In the genomic region with DNA sequence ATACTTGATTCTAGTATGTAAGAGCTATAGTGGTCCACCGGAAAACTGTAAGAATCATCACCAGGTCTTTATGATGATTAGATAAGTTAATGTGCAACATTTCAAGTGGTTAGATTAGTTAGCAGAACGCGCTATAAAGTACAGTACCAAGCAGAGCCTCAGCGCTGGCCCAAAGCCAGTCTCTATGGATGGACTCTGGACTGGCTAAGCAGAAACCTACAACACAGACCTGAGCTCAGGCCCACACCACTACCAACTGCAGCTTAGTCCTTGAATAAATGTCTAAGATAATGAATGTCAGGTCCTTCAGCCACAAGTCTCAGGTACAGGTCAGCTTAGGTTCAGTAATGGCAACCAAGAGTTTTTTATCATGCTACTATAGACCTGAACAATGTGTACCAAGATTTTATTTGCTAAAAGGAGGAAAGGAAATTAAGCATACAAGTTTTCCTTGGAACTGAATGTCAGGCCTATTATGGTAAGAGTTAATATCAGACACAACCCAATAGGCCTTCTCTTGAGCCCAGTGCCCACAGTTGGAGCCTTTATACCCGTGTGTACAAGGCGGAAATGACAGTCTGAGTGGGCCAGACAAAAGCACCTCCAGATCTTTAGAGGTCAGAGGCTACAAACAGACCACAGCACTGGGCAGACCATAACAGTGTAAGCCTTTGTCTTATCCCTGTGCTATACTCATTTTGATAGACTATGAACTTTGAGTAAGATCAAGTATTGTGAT, we compare ENCODE assay signal across 18 mouse cellular contexts. TPM values are rescaled to one million over a fixed set of nuclear protein-coding genes. Genes with fewer than 3 reads are reported as not detected.
DNase-seq lines count a peak whose midpoint lies in the region; ATAC-seq lines count a peak whose summit lies in the region.
"Had no signal": no experiment of that assay in that cellular context is flagged by ENCODE, and none has a peak within 500 bp of the region (broad histone marks: within the 10 kb centered on the region; RNA-seq: fewer than 3 reads in every experiment).

No protein-coding gene starts in this region.

- H3K4me2 ChIP-seq in hindbrain, embryonic 14.5 days (replicated peaks): no peak overlapping the region
- H3K4me2 ChIP-seq in hindbrain, embryonic 12.5 days (replicated peaks): no peak overlapping the region
- H3K4me2 ChIP-seq in midbrain, embryonic 13.5 days (replicated peaks): no peak overlapping the region
- no peak overlapping the region for H3K4me2 ChIP-seq in midbrain, embryonic 16.5 days (ENCODE audit: low read length)
- no peak overlapping the region for H3K4me2 ChIP-seq in kidney, embryonic 16.5 days (replicated peaks; ENCODE audit: low read depth, low read length)
- H3K4me2 ChIP-seq: forebrain, embryonic 13.5 days; liver, embryonic 13.5 days; midbrain, embryonic 12.5 days; stomach, embryonic 15.5 days had no signal

- no peaks in the 10 kb centered on the region for H3K9me3 ChIP-seq in hindbrain, embryonic 14.5 days (ENCODE audit: control insufficient read depth, low read length)
- no peaks in the 10 kb centered on the region for H3K9me3 ChIP-seq in hindbrain, embryonic 12.5 days (replicated peaks)
- no peaks in the 10 kb centered on the region for H3K9me3 ChIP-seq in midbrain, embryonic 13.5 days
- H3K9me3 ChIP-seq in midbrain, embryonic 16.5 days (replicated peaks; ENCODE audit: control insufficient read depth, low read length, poor library complexity, severe bottlenecking): no peaks in the 10 kb centered on the region
- H3K9me3 ChIP-seq in kidney, embryonic 16.5 days (ENCODE audit: low read length): peaks cover 3% of the 10 kb centered on the region; the same call in 1 of the 2 replicates
- H3K9me3 ChIP-seq: forebrain, embryonic 13.5 days; limb, embryonic 10.5 days; liver, embryonic 13.5 days; midbrain, embryonic 12.5 days; stomach, embryonic 15.5 days had no signal

- peaks cover 40% of the 10 kb centered on the region for H3K36me3 ChIP-seq in hindbrain, embryonic 14.5 days (replicated peaks; ENCODE audit: control insufficient read depth, insufficient read depth)
- peaks cover 20% of the 10 kb centered on the region for H3K36me3 ChIP-seq in hindbrain, embryonic 12.5 days
- peaks cover 27% of the 10 kb centered on the region for H3K36me3 ChIP-seq in midbrain, embryonic 13.5 days
- H3K36me3 ChIP-seq in midbrain, embryonic 16.5 days (ENCODE audit: control insufficient read depth, insufficient read depth, low read length): peaks cover 9% of the 10 kb centered on the region
- peaks cover 13% of the 10 kb centered on the region for H3K36me3 ChIP-seq in kidney, embryonic 16.5 days (ENCODE audit: insufficient read depth, low read length)

- no peak overlapping the region for H3K4me3 ChIP-seq in hindbrain, embryonic 14.5 days (replicated peaks; ENCODE audit: low read length)
- H3K4me3 ChIP-seq in hindbrain, embryonic 12.5 days: no peak overlapping the region
- no peak overlapping the region for H3K4me3 ChIP-seq in midbrain, embryonic 13.5 days (replicated peaks)
- H3K4me3 ChIP-seq in midbrain, embryonic 16.5 days (ENCODE audit: low read depth, low read length): no peak overlapping the region
- no peak overlapping the region for H3K4me3 ChIP-seq in kidney, embryonic 16.5 days (ENCODE audit: low read length)
- H3K4me3 ChIP-seq: forebrain, embryonic 13.5 days; limb, embryonic 10.5 days; liver, embryonic 13.5 days; midbrain, embryonic 12.5 days; stomach, embryonic 15.5 days had no signal

- H3K27me3 ChIP-seq in hindbrain, embryonic 14.5 days (ENCODE audit: control insufficient read depth, insufficient read depth, low read length): no peaks in the 10 kb centered on the region
- no peaks in the 10 kb centered on the region for H3K27me3 ChIP-seq in hindbrain, embryonic 12.5 days
- H3K27me3 ChIP-seq in midbrain, embryonic 13.5 days: no peaks in the 10 kb centered on the region
- no peaks in the 10 kb centered on the region for H3K27me3 ChIP-seq in midbrain, embryonic 16.5 days (ENCODE audit: control insufficient read depth, insufficient read depth, low read depth, low read length)
- no peaks in the 10 kb centered on the region for H3K27me3 ChIP-seq in kidney, embryonic 16.5 days (ENCODE audit: insufficient read depth, low read length)
- H3K27me3 ChIP-seq: forebrain, embryonic 13.5 days; liver, embryonic 13.5 days; midbrain, embryonic 12.5 days; stomach, embryonic 15.5 days had no signal

- no peak overlapping the region for H3K27ac ChIP-seq in hindbrain, embryonic 14.5 days
- no peak overlapping the region for H3K27ac ChIP-seq in hindbrain, embryonic 12.5 days
- no peak overlapping the region for H3K27ac ChIP-seq in midbrain, embryonic 13.5 days
- no peak overlapping the region for H3K27ac ChIP-seq in midbrain, embryonic 16.5 days (ENCODE audit: low read length)
- no peak overlapping the region for H3K27ac ChIP-seq in kidney, embryonic 16.5 days (ENCODE audit: low read length)
- H3K27ac ChIP-seq: forebrain, embryonic 13.5 days; limb, embryonic 10.5 days; liver, embryonic 13.5 days; macrophage; midbrain, embryonic 12.5 days; stomach, embryonic 15.5 days had no signal

- WGBS in hindbrain, embryonic 14.5 days: 91% methylated on average over 6 of the region's 6 CpGs
- 92% methylated on average over 6 of the region's 6 CpGs for WGBS in hindbrain, embryonic 12.5 days
- 86% methylated on average over 6 of the region's 6 CpGs for WGBS in midbrain, embryonic 13.5 days
- 89% methylated on average over 6 of the region's 6 CpGs for WGBS in midbrain, embryonic 16.5 days
- WGBS in kidney, embryonic 16.5 days: 87% methylated on average over 6 of the region's 6 CpGs
- 44% methylated on average over 6 of the region's 6 CpGs for WGBS in large intestine, adult 2 months

- no peak overlapping the region for H3K9ac ChIP-seq in hindbrain, embryonic 14.5 days
- no peak overlapping the region for H3K9ac ChIP-seq in hindbrain, embryonic 12.5 days
- no peak overlapping the region for H3K9ac ChIP-seq in midbrain, embryonic 13.5 days (replicated peaks)
- no peak overlapping the region for H3K9ac ChIP-seq in midbrain, embryonic 16.5 days (ENCODE audit: low read depth, low read length)
- H3K9ac ChIP-seq in kidney, embryonic 16.5 days (replicated peaks; ENCODE audit: low read length): no peak overlapping the region
- H3K9ac ChIP-seq: forebrain, embryonic 13.5 days; liver, embryonic 13.5 days; midbrain, embryonic 12.5 days; stomach, embryonic 15.5 days had no signal

- no peak for DNase-seq in hindbrain, embryonic 14.5 days (ENCODE audit: low spot score)
- peak; percentile 43 for DNase-seq in large intestine, adult 2 months (ENCODE audit: low read depth, low spot score)
- no peak for DNase-seq in right cerebral cortex, adult 18-20 months
- DNase-seq in embryo, embryonic 10 days (ENCODE audit: low spot score): no peak
- DNase-seq: adrenal gland, adult 2 months; cerebellum, adult 8-10 months; gastrocnemius, postnatal 25 days; liver, embryonic 13.5 days had no signal

- H3K4me1 ChIP-seq in hindbrain, embryonic 14.5 days (replicated peaks; ENCODE audit: control insufficient read depth, insufficient read depth, low read length): no peaks in the 10 kb centered on the region
- no peaks in the 10 kb centered on the region for H3K4me1 ChIP-seq in hindbrain, embryonic 12.5 days
- no peaks in the 10 kb centered on the region for H3K4me1 ChIP-seq in midbrain, embryonic 13.5 days (replicated peaks)
- H3K4me1 ChIP-seq in midbrain, embryonic 16.5 days (ENCODE audit: control insufficient read depth, insufficient read depth, low read length): no peaks in the 10 kb centered on the region
- H3K4me1 ChIP-seq in kidney, embryonic 16.5 days (ENCODE audit: insufficient read depth, low read length): no peaks in the 10 kb centered on the region
- H3K4me1 ChIP-seq: forebrain, embryonic 13.5 days; limb, embryonic 10.5 days; liver, embryonic 13.5 days; midbrain, embryonic 12.5 days; stomach, embryonic 15.5 days had no signal

- ATAC-seq in hindbrain, embryonic 14.5 days (ENCODE audit: low FRiP score): peak; percentile 27; the same call in 1 of the 2 replicates
- no peak for ATAC-seq in hindbrain, embryonic 12.5 days (ENCODE audit: low FRiP score)
- ATAC-seq in midbrain, embryonic 13.5 days: peak; percentile 40; the same call in 1 of the 2 replicates
- no peak for ATAC-seq in midbrain, embryonic 16.5 days
- ATAC-seq in kidney, embryonic 16.5 days (ENCODE audit: low FRiP score, low TSS enrichment): peak; percentile 75; the same call in 1 of the 2 replicates
- ATAC-seq: forebrain, embryonic 13.5 days; inflammation-experienced regulatory T-cells, adult 6 months had no signal

RNA-seq across cellular contexts. Expression of a gene that starts 38.7 kb away (rescaled TPM):
- polyA plus RNA-seq in hindbrain, embryonic 14.5 days (2014; fragmentation: Nextera tagmentation; extraction: Ambion mirVana): 26.4 and 26.6 TPM in 2 replicates
- polyA plus RNA-seq in hindbrain, embryonic 12.5 days (2016; fragmentation: Nextera tagmentation; extraction: Ambion mirVana): 31.1 and 32.8 TPM in 2 replicates
- 25.8 and 27.4 TPM in 2 replicates for polyA plus RNA-seq in midbrain, embryonic 13.5 days (2015; fragmentation: Nextera tagmentation; extraction: Ambion mirVana)
- polyA plus RNA-seq in midbrain, embryonic 16.5 days (2015; fragmentation: Nextera tagmentation; extraction: Ambion mirVana): 20.8 and 22.0 TPM in 2 replicates
- 26.5 and 28.7 TPM in 2 replicates for polyA plus RNA-seq in kidney, embryonic 16.5 days (2015; fragmentation: Nextera tagmentation; extraction: Ambion mirVana)
- 10.4 and 12.3 TPM in 2 replicates for polyA plus RNA-seq in large intestine, adult 2 months (2012; rRNA removed)

RNA-seq across cellular contexts. Expression of a gene that starts 39.2 kb away (rescaled TPM):
- polyA plus RNA-seq in hindbrain, embryonic 14.5 days (2014; fragmentation: Nextera tagmentation; extraction: Ambion mirVana): 82.0 and 94.5 TPM in 2 replicates
- 87.3 and 101 TPM in 2 replicates for polyA plus RNA-seq in hindbrain, embryonic 12.5 days (2016; fragmentation: Nextera tagmentation; extraction: Ambion mirVana)
- polyA plus RNA-seq in midbrain, embryonic 13.5 days (2015; fragmentation: Nextera tagmentation; extraction: Ambion mirVana): 80.3 and 86.7 TPM in 2 replicates
- 66.8 and 75.8 TPM in 2 replicates for polyA plus RNA-seq in midbrain, embryonic 16.5 days (2015; fragmentation: Nextera tagmentation; extraction: Ambion mirVana)
- 40.4 and 42.5 TPM in 2 replicates for polyA plus RNA-seq in kidney, embryonic 16.5 days (2015; fragmentation: Nextera tagmentation; extraction: Ambion mirVana)
- 5.5 and 8.2 TPM in 2 replicates for polyA plus RNA-seq in large intestine, adult 2 months (2012; rRNA removed)

Comparison
In these comparisons a context has a peak if more than half of its experiments do, and no peak if none do; other contexts are left out.
1. ATAC-seq: peak in hindbrain, embryonic 14.5 days (single experiment), midbrain, embryonic 13.5 days (single experiment) and kidney, embryonic 16.5 days (single experiment); none in hindbrain, embryonic 12.5 days (single experiment) and midbrain, embryonic 16.5 days (single experiment).